Mouse (Mus musculus): ENCODE results near the gene Adarb2.

DNA sequence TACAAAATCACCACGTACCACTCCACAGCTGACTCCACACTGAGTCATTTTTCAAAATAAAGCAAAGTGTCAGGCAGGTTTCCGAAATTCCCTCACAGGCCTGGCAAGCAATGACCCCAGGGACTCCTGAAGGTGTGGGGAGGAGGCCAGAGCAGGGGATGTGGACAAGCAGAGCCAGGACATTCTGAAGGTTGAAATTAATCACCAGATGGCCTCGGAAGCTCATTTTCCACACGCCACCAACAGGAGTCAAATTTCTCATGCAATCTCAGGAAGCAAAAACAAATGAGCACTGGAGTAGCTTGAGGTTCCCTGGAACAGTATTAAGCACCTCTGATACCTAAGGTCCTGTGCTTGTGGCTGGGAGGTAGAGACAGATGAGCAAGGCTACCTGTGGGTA lies 580.0 kb downstream of the Adarb2 start:
- no peak for TF ChIP-seq GATA1 (IDR thresholded peaks at IDR 0.05; ENCODE audit: borderline replicate concordance, low read length)
- TF ChIP-seq FLI1 (IDR thresholded peaks at IDR 0.05; ENCODE audit: low read length): no peak
